Mouse (Mus musculus): Measurements from ENCODE around the gene Rhbdf1.

DNA sequence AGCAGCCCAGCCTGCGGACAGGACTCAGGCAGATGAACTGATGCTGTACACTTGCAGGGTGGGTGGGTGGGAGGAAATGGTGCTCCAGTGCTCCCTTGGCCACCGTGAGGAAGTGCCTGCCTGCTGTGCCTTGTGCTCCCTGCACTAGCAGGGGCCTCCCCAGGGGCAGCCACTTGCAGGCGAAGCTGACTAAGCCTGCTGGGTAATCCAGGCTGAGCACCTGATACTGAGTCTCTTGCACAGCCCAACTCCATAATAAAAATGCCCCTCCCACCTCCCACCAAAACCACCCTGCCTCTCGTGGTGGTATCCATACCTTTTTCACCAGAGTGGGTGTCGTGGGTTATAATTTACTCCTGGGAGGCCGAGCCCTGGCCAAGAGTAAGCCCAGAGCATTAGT is 22.9 kb downstream of the Rhbdf1 start:
- no peak for TF ChIP-seq CTCF (IDR thresholded peaks at IDR 0.05; ENCODE audit: control insufficient read depth, insufficient read depth, insufficient read length)
- no peak for TF ChIP-seq MAX (IDR thresholded peaks at IDR 0.05)
